Mouse (Mus musculus) lung, postnatal 14 days (tissue): ENCODE results near the gene Cfap77.

ENCODE experiments used
- DNase-seq: peaks from one replicate; pipeline ENCODE4 v3.0.0; 2021

Cfap77 gene

GRCm38 (mm10) chr2:28919001-28919400 is 135.9 kb downstream of the Cfap77 start:
- no peak for DNase-seq

- no peak for DNase-seq
Observed at GRCm38 (mm10) chr2:28917518-28918361, 137.1 kb downstream of the Cfap77 start.

- no peak for DNase-seq
Observed at GRCm38 (mm10) chr2:28917156-28917517, 137.7 kb downstream of the Cfap77 start.

GRCm38 (mm10) chr2:28916513-28916865 is 138.4 kb downstream of the Cfap77 start, which contains the start of gene Barhl1:
Gene Barhl1, minus strand, starts transcription at chr2:28916668.
- DNase-seq, result no peak

GRCm38 (mm10) chr2:28915768-28916512 is 138.9 kb downstream of the Cfap77 start:
- peak; percentile 83 for DNase-seq

GRCm38 (mm10) chr2:28915104-28915738 is 139.6 kb downstream of the Cfap77 start:
- DNase-seq, result no peak

- no peak for DNase-seq
Observed at GRCm38 (mm10) chr2:28914121-28914520, 140.7 kb downstream of the Cfap77 start.

- DNase-seq, result no peak
Observed at GRCm38 (mm10) chr2:28912961-28913360, 141.9 kb downstream of the Cfap77 start.

GRCm38 (mm10) chr2:28912039-28912700 is 142.7 kb downstream of the Cfap77 start:
- no peak for DNase-seq

GRCm38 (mm10) chr2:28911331-28912038 is 143.4 kb downstream of the Cfap77 start:
- DNase-seq, result no peak

- DNase-seq, result no peak
Observed at GRCm38 (mm10) chr2:28910877-28911276, 144.0 kb downstream of the Cfap77 start.

GRCm38 (mm10) chr2:28909818-28910710 is 144.8 kb downstream of the Cfap77 start:
- DNase-seq, result no peak

- no peak for DNase-seq
Observed at GRCm38 (mm10) chr2:28909186-28909817, 145.6 kb downstream of the Cfap77 start.

GRCm38 (mm10) chr2:28908389-28909153 is 146.3 kb downstream of the Cfap77 start:
- DNase-seq, result no peak

GRCm38 (mm10) chr2:28907691-28908388 is 147.0 kb downstream of the Cfap77 start:
- no peak for DNase-seq

GRCm38 (mm10) chr2:28905561-28905960 is 149.3 kb downstream of the Cfap77 start:
- no peak for DNase-seq

- no peak for DNase-seq
Observed at GRCm38 (mm10) chr2:28904786-28905185, 150.1 kb downstream of the Cfap77 start.

GRCm38 (mm10) chr2:28903871-28904270 is 151.0 kb downstream of the Cfap77 start:
- no peak for DNase-seq

GRCm38 (mm10) chr2:28902291-28902690 is 152.6 kb downstream of the Cfap77 start:
- no peak for DNase-seq
